Mouse (Mus musculus) forebrain, embryonic 13.5 days (tissue): ENCODE data around the gene Ccdc9. TPM values are rescaled to one million over a fixed set of nuclear protein-coding genes. Genes with fewer than 3 reads are reported as not detected.

Source experiments
- ATAC-seq: fragments of 200-750 bp; cut with Nextera tagmentation; 2 replicates; pipeline ENCODE4 v1.8.0; 2017
- H3K27ac ChIP-seq: fragments of 300-500 bp; sonication (generic); 2 replicates; pipeline ENCODE4 v1.5.1; 2015; ENCODE audit warnings: inconsistent platforms, mild to moderate bottlenecking, moderate library complexity
- H3K27me3 ChIP-seq: fragments of 300-500 bp; sonication (generic); 2 replicates; pipeline ENCODE4 v1.6.1; 2015; ENCODE audit warnings: mild to moderate bottlenecking, inconsistent platforms
- H3K36me3 ChIP-seq: fragments of 300-500 bp; sonication (generic); 2 replicates; pipeline ENCODE4 v1.6.1; 2015; ENCODE audit warnings: mild to moderate bottlenecking, inconsistent platforms; ENCODE audit not compliant: poor library complexity, severe bottlenecking
- H3K4me1 ChIP-seq: fragments of 300-500 bp; sonication (generic); 2 replicates; pipeline ENCODE4 v1.6.1; 2015; ENCODE audit warnings: inconsistent platforms
- H3K4me2 ChIP-seq: fragments of 300-500 bp; sonication (generic); 2 replicates; pipeline ENCODE4 v1.6.1; 2015; ENCODE audit warnings: inconsistent platforms, mild to moderate bottlenecking, moderate library complexity
- H3K4me3 ChIP-seq: fragments of 300-500 bp; sonication (generic); 2 replicates; pipeline ENCODE4 v1.5.1; 2015; ENCODE audit warnings: mild to moderate bottlenecking, inconsistent platforms
- H3K9ac ChIP-seq: fragments of 300-500 bp; sonication (generic); 2 replicates; pipeline ENCODE4 v1.6.1; 2015; ENCODE audit warnings: mild to moderate bottlenecking, inconsistent platforms
- H3K9me3 ChIP-seq: fragments of 300-500 bp; sonication (generic); replicated peaks from 2 replicates; pipeline ENCODE4 v1.6.1; 2016; ENCODE audit warnings: inconsistent platforms
- WGBS: fragments of 180-500 bp; shearing (Covaris S2); methylation state at CpG from one replicate; pipeline ENCODE4 v1.1.7; 2015; 5-methylcytosine and 5-hydroxymethylcytosine counted together
- polyA plus RNA-seq: library from polyadenylated mRNA; unstranded; fragments of >200 nt; fragmentation: Nextera tagmentation; extraction: Ambion mirVana; gene quantifications from 2 replicates; pipeline ENCODE4 v1.2.1, GENCODE M21; 2015

The Ccdc9 gene
- polyA plus RNA-seq, 1 experiment from 2014 or later, result 25.2 TPM

DNA sequence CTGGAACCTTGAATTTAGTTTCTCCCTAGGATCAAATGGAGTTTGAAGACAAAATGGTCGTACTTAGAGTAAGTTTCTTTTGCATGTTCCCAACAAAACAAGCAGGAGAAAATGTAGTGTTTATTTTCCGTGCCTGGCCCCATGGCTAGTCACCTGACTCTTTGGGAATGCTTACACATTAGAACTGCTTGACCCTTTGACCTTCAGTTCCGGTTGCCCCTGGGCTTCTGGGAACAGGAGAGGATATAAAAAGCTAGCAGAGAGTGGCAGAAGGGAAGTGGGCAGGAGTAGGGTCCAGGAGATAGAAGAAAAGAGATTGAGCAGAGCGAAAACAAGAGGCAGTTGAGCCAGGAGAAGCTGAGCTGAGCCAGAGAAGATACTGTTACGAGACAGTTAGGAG is 56.7 kb downstream of the Ccdc9 start:
- Histone ChIP-seq H3K27me3 (peaks cover 10% of the 10 kb centered on the region), H3K4me2 (no peak overlapping the region), H3K4me1 (no peaks in the 10 kb centered on the region), H3K9me3 (0 out of 2 replicates have a peak, but pooled peaks cover 14% of the 10 kb centered on the region), H3K4me3 (no peak overlapping the region), H3K36me3 (no peaks in the 10 kb centered on the region), H3K27ac (no peak overlapping the region), H3K9ac (no peak overlapping the region)
- WGBS, result 65% methylated on average over 5 of the region's 5 CpGs
- ATAC-seq, result no peak

Other genes with a start within 250 kb of the Ccdc9 start
- 8.4 and 8.5 TPM in 2 replicates for gene Bicra, start 238.9 kb downstream of the Ccdc9 start, polyA plus RNA-seq
- gene Zfp541, start 225.0 kb downstream of the Ccdc9 start, polyA plus RNA-seq, result not detected in 2 replicates
- 166 and 186 TPM in 2 replicates for gene Napa, start 188.3 kb downstream of the Ccdc9 start, polyA plus RNA-seq
- 37.2 and 38.4 TPM in 2 replicates for gene Kptn, start 166.9 kb downstream of the Ccdc9 start, polyA plus RNA-seq
- gene Slc8a2, start 157.0 kb downstream of the Ccdc9 start, polyA plus RNA-seq, result 0.67 and 0.68 TPM in 2 replicates
- gene Meis3, start 111.7 kb downstream of the Ccdc9 start, polyA plus RNA-seq, result 96.9 and 104 TPM in 2 replicates
- gene Dhx34, start 64.8 kb downstream of the Ccdc9 start, polyA plus RNA-seq, result 13.7 and 17.1 TPM in 2 replicates
- 0.06 TPM in 1 of 2 replicates, not detected in the other for gene C5ar2, start 42.6 kb downstream of the Ccdc9 start, polyA plus RNA-seq
- gene C5ar1, start 27.3 kb downstream of the Ccdc9 start, polyA plus RNA-seq, result 0.57 and 1.2 TPM in 2 replicates
- gene Inafm1, start 13.2 kb downstream of the Ccdc9 start, polyA plus RNA-seq, result 14.0 and 15.5 TPM in 2 replicates
- 10.0 and 12.2 TPM in 2 replicates for gene Bbc3, start 21.6 kb upstream of the Ccdc9 start, polyA plus RNA-seq
- gene Sae1, start 101.0 kb upstream of the Ccdc9 start, polyA plus RNA-seq, result 355 and 370 TPM in 2 replicates
- gene Zc3h4, start 114.1 kb upstream of the Ccdc9 start, polyA plus RNA-seq, result 19.5 and 20.5 TPM in 2 replicates
- 55.7 and 56.4 TPM in 2 replicates for gene Tmem160, start 166.0 kb upstream of the Ccdc9 start, polyA plus RNA-seq
- 2.1 and 3.4 TPM in 2 replicates for gene Npas1, start 190.9 kb upstream of the Ccdc9 start, polyA plus RNA-seq